Mouse (Mus musculus) mesoderm, embryonic 11.5 days (tissue): ENCODE measurements around the gene Zc3h12c.

ENCODE experiments used
- DNase-seq: peaks from one replicate; pipeline ENCODE4 v3.0.0-alpha.2; 2012; ENCODE audit warnings: low read depth, low spot score

Zc3h12c gene

DNA sequence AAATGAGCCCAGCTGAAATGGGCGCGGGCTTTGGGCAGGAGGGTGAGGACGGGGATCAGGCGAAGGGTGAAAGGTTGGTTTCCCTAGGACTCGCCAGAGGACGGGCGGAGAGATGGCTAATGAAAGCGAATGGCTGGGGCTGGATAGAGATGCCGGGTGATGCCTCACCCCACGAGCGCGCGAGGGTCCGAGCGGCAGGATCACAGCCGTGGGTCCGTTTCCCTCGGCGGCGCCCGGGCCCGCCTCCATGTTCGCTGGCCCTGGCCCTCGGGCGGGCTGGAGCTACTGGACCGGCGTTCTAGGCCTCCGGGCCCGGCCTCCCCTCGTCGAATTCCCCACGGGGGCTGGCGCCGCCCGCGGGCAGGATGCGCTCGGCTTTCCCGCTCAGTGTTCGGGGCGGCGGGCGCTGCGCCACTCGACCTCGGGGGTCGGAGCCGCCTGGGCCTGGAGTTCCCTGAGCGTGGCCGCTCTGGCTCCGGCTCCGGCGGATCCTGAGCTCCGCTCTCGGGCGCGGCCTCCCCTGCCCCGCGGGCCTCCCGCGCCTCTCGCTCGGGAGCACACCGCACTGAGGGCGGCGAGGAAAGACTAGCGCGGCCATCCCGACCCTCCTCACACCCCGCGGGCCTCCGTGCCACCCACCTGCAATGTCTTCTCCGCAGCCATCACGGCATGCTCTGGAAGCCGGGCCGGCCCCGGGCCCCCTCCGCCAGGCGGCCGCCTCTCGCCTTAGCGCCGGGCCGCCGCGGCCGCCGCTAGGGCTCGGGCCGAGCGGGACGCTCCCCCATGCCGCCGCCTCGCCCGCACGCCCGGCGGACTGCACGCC lies at the start of gene Zc3h12c:
Gene Zc3h12c (minus strand): TSS at position 710 of the 823 bp plus-strand sequence.
- peak; percentile 72 for DNase-seq

DNA sequence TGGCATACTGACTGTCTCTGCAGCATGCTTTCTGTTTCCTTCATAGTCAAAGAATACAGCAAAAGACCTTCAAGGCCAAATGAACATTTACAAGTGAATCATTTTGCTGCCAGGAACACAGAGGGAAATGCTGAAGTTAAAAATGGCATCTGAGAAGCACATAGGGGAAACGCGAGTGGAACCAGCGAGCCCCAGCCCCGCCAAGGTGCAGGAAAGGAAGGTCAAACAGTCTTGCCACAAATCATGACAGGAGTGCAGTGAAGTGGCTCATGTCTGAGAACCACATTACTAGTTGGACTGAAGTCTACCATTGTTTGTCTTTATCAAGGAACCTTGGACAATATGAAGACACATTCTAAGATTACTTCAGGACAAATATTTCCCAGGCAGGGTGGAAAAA lies 49.3 kb upstream of the Zc3h12c start:
- no peak for DNase-seq

- no peak for DNase-seq
These were observed 46.9 kb upstream of the Zc3h12c start for GRCm38 (mm10) chr9:52215291-52215690.

DNA sequence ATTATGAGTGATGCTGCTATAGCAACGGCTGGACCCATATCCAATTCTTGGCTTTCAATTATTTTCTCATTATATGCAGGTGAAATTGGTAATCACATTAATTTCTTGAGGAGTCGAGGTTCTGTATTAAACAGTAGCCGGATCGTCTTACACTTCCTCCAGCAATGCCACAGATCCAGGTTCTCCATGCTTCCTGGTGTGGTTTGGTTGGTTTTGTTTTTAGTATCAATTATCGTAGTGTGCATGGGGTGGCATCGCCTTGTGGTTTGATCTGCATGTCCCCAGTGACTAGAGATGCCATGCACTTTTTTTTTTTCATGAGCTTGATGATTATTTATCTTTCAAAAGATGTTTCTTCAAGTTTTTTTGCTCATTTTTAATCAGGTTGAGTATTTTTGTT lies 44.0 kb upstream of the Zc3h12c start:
- DNase-seq: no peak

DNA sequence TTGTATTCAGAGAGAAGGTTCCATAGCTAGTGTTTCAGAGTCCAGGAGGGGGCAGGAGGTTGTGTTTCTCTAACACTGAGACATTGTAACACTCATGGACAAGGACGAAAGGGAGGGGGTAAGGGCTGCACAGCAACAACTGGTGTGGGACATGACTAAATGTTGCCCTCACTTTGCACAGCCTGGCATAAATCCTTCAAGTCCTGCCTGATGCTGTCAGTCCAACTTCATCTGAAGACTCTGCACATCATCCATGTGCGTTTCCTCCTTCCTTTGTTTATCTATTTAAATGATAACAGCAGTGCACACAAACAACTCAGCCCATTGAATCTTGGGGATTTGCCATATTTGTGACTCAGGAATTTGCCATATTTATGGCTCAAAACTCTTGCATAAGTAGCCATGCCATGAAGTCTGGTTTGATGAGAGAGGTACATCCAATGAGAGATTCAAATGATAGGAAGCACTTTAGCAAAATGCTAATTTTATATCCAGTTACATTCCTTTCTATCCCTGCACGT lies 40.2 kb upstream of the Zc3h12c start:
- DNase-seq: no peak

DNA sequence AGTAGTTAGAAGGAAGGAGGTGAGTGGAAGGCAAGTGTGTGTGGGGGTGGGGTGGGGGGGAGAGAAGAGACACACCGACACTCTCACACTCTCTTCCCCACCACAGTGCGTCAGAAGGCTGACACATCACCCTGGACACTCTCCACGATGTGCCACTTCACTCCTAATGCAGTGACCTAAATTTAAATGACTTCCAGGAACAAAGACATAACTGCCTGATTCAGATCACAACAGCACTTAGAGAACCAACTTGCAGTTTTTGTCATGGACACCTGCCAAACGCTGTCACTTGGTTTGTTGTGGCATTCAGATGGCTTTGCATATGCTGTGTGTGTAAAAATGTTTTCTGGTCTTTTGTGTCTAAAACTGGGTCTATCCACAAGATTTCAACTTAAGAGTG lies 34.8 kb upstream of the Zc3h12c start:
- no peak for DNase-seq

DNA sequence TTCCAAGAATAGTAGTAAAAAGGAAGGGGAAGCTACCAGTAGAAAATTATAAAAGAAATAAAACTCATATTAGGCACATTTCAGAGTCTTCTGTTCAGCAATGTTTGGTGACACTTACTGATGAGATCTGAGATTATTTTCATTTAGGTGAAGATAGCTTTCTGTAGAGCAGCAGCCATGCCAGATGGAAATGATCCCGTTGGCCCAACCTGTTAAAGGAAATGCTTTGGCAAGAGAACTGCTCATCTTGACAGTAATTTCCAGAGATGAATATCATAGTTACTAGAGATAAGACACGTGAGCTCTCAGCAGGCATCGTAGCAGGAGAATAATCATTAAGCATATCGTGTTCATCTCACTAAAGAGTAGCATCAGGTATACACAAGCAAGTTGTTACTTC lies 31.9 kb upstream of the Zc3h12c start:
- no peak for DNase-seq

GRCm38 (mm10) chr9:52195853-52196252 lies 27.5 kb upstream of the Zc3h12c start:
- no peak for DNase-seq

- no peak for DNase-seq
These were observed 25.5 kb upstream of the Zc3h12c start for GRCm38 (mm10) chr9:52193851-52194250.

GRCm38 (mm10) chr9:52190907-52191306 lies 22.5 kb upstream of the Zc3h12c start:
- no peak for DNase-seq

DNA sequence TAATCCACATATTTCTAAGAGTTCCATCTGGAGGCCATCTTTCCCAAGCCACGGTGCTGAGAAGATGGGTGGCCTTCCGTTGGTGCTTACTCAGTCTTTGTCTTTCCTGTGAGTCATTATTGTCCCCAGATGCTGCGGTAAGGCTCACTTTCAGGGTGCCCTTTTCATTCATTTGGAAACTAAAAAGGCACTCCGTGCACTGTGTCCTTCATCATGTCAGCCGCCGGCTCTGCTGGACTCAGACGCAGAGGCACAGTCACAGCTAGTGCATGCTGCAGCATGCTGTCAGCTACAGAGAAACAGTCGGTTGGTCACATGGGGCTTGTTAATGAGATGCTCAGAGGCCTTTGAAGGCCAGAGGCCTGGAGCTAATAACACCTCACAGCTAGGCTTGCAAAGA lies 19.7 kb upstream of the Zc3h12c start:
- peak; percentile 55 for DNase-seq

DNA sequence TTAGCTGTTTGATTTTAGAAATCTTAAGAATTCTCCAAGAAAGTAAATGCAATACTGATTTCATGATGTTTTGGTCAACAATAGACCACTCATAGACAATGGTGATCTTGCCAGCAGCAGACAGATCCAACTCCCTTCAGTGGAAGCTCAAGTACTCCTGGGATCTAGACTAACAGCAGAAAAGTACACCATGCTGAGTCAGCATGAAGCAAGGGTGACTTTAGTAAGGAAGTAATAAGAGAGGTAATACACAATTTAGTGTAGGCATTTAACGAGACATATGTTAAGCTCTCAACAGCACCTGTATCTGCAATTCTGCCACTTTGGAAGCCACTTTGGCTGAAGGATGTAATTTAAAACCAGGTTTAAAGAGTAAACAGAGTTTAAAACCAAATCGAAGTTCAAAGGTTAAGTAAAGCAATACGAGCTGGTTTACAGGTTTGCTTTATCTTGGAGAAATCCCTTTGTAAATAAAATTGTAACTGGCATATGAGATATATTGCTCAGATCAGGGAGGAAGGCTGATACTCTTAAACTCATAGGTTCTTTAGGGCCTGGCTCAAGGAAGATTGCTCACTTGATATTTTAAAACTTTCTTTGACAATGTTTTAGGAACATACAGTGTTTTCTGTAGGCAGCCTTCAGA lies 18.0 kb upstream of the Zc3h12c start:
- DNase-seq: no peak

DNA sequence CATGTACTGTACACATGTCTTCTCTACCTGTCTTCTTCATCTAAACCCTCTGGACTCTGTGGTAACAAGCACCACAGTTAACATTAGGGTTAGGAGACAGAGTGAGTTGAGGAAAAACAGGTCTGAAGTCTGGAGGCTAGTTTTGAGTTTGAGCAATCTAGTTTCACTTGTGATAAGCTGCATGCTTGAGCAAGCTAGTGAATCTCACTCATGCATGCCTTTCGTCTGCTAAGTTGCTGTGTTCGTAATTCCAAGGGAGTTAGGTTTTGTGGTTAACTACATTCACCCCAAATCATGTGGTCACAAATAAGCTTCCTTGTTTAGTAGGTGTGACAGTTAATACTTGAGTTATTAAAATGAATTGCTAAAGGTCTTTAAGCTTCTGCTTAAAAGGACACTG lies 13.0 kb upstream of the Zc3h12c start:
- no peak for DNase-seq

DNA sequence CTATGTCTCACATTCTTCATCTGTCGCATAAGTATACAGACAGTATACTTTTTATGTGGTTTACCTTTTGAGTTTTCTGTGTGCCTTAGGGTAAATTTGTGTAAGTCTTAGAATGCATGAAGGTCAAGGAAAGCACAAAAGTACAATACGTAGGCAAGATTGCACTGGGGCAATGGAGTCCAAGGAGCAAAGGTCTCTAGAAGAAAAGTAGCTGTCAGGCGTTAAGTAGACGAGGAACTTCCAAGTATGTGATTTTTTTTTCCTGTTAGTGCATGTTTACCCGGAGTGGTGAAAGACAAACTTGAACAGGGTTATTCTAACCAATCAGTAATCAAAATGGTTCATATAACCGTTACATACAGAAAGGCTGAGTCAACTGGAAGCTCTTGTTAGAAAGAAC lies 12.5 kb upstream of the Zc3h12c start:
- no peak for DNase-seq

DNA sequence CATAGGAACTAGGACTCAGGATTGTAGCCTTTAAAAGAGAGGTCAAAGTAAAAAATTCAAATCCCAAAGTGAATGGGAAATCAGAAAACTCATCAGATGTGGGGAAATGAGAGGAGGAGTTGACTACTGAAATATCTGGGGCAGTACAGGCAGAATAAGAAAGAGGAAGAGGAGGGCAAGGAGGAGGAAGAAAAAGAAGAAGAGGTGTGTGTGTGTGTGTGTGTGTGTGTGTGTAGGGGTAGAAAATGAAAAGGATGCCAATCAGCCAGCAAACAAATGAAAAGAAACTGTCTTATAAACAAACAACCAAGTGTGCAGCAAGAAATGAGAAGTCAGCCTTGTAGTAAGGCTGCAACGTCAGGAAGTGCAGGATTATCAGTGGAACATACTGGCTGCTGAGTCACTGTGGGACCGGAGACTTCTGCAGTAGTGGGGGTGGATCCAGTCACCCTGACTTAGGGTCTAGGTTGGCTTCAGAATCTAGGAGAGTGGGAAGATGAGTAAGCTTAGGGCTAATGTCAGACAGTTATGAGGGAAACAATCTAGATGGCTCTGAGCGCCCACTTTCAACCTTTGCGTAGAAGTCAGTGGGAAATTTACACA lies 7.0 kb upstream of the Zc3h12c start:
- no peak for DNase-seq

DNA sequence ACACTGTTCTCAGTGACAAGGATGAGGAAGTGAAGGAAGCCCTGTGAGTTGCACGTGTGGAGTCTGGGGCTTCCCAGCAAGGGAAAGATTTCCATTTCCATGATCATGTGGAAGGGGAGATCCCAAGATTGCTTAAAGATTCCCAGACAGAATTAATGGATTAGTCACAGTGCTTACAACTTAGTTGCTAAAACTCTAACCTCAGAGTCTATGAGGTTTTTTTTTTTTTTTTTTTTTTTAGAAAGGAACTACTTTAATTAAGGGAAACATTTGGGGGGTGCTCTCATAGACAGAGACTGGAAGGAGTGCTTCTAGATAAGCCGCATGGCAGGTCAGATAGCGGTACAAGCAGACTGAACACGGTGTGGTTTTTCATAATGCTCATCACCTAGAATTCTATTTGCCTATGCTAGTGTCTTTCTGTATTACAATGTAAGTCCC lies 6.3 kb upstream of the Zc3h12c start:
- no peak for DNase-seq

- no peak for DNase-seq
These were observed 5.6 kb upstream of the Zc3h12c start for GRCm38 (mm10) chr9:52173937-52174336.

DNA sequence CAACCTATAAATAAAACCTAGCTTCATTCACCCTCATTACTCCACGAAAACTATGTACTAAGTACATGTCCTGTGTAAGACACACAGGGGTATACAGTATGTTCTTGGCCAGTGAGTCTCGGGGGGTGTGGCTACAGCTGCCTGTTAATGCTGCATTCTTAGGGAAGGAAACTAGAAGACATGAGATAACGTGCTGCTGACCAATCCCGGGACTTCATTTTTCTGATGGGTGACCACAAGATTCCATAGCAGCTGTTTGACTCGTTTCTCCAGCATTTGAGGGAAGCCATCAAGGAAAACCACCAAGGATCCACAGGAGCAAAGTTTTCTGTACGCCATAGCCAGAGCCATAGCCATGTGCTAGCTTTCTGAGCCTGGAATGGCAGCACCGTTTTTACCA lies 4.2 kb upstream of the Zc3h12c start:
- DNase-seq: no peak

DNA sequence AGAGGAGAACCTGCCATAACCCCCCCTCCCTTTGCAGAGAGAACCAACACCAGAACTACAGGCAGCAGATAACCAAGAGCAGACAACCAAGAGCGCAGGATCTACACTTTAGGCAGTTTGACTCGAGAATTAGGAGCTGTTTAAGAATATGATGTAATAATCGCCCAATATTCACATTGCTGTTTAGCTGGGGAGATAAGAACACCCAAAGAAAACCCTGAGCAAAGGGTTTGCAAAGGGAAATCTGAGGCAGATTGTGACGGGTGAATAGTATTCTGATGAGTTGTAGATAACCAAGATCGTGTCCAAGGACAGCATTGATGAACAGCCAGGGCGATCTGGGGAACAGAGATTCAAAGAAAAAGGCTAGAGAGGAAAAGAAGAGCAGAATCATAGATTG lies 2.3 kb upstream of the Zc3h12c start:
- DNase-seq: no peak

DNA sequence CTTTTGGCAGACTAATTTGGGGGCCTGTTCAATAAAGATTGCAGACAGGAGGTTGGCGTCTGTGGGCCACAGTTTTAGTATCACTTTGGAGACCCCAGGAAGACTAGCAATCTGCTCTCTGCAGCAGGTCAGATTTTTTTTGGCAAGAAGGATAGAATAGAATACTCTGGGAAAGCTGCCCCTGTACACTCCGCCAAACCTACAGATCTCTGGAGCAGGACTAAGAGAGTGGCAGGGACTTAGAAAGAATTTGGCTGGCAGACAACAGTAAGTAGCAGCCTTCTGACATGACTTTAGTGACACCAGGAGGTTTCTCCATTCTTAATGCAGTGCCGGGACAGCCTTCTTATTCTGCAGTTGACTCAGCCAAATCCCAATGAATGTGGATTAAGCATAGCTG lies 1.8 kb upstream of the Zc3h12c start:
- no peak for DNase-seq

GRCm38 (mm10) chr9:52168686-52169270 lies 406 bp upstream of the Zc3h12c start:
- peak; percentile 88 for DNase-seq

- DNase-seq: no peak
These were observed 888 bp downstream of the Zc3h12c start for GRCm38 (mm10) chr9:52167506-52167862.
